Mouse (Mus musculus): ENCODE results near the gene Tsacc. TPM values are rescaled to one million over a fixed set of nuclear protein-coding genes. Genes with fewer than 3 reads are reported as not detected.
"Not testable (repeated sequence)": the region's sequence is repeated elsewhere in the genome, so short reads cannot be mapped to it uniquely, and the experiment has no call there.

Tsacc gene
- total RNA-seq (2021), result 1 to 10 TPM; 7.9 to 8.3 TPM
- long read RNA-seq, experiment 1, partial matches to known transcripts, result 0 of 13 reads
- long read RNA-seq, experiment 1, other reads (novel, unspliced or antisense), result 8 of 13 reads
- long read RNA-seq, experiment 2, partial matches to known transcripts, result 0 of 2 reads
- long read RNA-seq, experiment 2, other reads (novel, unspliced or antisense), result 2 of 2 reads

DNA sequence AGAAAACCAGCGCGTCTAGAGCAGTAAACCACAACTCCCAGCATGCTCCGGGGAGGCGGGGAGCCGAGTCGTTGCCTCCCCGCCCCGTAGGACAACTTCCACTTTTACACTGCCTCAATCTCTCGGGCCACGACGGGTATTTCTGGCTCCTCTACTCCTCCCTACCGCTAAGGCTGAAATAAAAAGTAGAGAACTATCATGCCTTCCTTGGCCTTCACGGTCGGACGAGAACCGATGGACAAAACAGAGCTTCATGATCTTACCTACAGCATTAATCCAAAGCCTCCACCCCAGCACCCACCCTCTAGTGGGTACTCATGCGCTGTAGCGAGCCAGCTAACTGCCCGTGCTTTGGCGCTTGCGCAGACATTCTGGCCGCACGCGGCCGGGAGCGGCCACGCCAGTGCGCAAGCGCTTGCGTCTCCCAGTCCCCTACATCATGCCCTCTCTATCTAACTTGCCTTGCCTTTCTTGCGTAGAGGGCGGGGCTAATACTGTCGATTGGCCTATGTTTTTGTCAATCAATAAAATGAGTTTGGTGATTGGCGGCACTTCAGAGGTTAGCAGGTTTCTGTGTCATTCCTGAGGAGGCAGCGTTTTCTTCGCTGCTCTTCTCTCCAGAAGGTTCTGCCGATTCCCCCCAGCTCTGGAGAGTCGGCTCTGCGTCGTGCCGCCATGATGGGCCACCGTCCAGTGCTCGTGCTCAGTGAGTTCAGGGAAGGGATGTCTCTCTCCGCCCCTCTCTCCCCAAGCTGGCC, at the start of gene Tsacc, which contains the start of gene Cct3:
Gene Tsacc (minus strand): TSS at position 439 of the 758 bp plus-strand sequence.
Gene Cct3 (plus strand): TSS at position 556 of the 758 bp plus-strand sequence.
- peak; percentile 96 for DNase-seq

DNA sequence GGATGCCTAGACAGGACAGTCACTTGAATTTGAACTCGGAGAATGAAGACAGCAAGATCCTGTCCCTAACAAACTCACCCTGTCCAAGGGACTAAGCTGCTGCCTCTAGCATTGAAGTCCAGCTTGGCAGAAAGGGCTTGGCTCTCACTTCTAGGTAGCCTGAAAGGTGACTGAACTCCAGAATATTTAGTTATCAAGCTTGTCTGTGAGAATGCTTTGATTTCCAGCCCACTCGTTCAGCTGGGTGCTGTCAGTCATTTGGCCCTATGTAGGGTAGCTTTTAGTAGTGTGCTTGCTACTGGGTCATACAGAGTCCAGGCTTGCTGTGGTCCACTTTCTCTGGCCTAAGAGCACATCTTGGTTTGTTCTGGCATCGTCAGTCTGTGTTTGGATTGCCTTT, 42.2 kb upstream of the Tsacc start:
- no peak for DNase-seq

DNA sequence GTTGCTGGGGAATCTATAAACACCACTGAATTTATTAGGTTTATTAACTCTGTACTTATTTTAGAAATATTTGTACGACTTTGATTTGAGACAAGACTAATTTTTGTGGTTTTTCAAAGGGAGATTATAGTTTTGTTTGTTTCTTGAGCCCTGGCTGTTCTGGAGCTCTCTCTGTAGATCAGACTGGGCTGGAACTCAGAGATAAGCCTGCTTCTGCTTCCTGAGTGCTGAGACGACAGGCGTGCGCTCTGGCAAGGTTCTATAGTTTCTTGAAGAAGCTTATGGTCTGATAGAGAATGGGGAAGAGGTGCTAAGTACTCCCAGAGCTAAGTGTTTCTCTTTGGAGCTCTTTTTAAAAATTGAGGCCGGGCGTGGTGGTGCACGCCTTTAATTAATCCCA, 41.5 kb upstream of the Tsacc start:
- no peak for DNase-seq

DNA sequence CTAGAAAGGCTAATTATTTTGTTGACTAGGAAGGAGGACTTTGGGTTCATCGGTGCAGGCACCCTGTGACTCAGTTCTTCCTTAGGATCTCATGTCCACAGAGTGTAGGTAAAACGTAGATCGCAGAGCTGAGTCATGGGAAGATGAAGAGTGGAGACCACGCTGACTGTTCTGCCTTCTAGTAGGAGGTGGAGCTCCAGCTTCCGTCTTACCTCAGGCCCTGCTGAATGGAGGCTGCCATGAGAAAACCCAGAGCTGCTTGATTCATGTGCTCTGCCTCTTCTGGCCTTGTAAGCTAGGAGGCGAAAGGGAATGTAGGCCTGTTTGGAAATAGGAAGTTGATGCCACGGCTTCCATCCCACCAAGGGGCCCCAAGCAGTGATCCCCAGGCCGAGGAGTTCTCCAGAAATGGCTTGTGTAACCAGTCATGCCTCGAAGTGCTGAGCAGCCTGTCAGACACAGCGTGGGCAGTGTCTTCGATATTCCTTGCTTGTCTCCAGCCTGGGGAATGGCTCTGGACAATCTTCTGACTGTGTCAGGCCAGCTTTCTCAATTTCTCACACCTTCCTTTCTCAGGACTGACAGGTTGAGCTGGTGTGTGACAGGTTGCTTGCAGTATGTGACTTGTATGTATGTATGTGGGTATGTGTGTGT, 40.7 kb upstream of the Tsacc start:
- DNase-seq, result no peak

DNA sequence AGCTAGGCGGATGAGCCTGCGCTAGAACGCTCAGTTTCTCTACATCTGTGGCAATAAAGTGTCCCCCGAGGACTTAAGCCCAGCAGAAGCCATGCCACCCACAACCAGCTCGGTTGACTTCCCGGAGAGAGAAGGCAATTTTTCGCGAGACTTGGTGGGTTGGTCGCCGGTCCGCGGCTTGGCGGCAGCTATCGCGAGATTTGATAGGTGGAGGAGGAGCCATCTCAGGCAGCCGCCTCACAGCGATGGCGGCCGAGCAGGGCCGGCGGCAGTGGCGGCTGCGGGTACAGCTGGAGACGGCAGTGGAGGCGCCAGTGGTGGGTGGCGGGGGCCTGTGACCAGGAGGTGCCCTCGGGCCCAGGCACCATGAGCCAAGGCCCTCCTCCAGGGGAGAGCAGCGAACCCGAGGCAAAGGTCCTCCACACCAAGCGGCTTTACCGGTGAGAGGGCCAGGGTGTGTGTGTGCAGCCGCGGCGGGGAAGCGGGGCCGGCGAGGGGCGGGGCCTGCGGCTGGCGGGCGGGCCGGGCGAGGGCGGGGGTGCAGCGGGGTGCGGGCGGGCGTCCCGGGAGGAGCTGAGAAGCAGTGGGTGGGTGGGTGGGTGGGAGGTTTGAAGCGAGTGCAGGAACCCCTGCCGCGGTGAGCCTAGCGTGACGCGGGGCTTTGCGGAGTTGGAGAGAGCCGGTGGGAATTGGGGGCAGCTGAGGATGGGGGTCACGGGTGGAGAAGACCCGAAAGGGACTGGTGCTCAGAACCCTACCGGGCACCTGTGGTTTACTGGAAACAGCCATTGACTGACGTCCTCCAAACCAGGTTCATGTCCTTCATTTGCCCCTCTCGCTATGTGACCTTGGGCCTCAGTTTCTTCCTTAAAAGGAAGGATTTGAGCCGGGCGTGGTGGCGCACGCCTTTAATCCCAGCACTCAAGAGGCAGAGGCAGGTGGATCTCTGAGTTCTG, 39.5 kb upstream of the Tsacc start, which contains the start of the genes Tmem79 and Smg5:
Gene Tmem79 (minus strand): TSS at position 91 of the 956 bp plus-strand sequence.
Gene Smg5 (plus strand): TSS at position 203 of the 956 bp plus-strand sequence.
- peak; percentile 96 for DNase-seq

DNA sequence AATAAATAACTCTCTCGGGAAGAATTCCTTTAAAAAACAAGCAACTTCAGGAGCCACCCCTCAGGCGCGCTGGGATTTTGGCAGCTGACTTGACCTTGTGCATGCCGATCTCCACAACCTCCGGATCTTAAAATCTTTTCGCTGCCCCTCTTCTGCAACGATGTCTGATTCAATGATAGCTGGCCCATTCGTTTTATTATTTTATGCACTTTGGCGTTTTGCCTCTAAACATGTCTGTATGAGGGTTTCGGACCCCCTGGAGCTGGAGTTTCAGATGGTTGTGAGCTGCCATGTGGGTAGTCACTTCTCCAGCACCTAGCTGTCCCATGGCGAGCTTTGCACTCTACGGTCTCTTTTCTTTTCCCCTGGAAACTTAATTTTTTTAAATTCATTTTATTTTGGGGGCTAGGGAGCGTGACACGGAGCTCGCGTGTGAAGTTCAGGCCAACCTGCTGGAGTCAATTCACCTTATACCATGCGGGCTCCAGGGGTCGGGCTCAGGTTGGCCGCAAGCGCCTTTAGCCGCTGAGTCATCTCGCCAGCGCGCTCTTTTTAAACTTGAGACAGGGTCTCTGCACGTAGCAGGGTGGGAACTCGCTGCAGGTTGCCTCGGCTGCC, 38.7 kb upstream of the Tsacc start:
- DNase-seq, result peak; percentile 60

DNA sequence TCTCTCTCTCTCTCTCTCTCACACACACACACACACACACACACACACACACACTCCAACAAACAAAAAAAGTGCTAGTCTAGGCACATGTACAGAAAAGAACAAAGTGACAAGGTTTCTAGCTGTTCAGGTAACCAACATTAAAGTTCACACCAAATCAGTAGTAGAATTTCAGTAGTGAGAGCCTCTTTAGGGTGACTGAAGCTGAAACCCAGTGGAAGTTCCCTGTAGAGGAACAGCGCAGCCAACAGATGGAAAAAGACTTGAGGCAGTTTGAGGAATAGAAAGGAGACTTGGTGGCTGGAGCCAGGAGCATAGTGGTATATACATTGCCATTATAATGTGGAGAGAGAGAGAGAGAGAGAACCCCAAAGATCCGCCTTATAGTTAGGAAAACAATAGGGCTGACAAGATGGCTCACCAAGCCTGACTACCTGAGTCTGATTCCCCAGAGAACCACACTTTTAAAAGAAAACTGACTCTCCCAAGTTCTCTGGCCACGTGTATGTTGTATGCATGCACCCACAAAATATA, 38.2 kb upstream of the Tsacc start:
- no peak for DNase-seq

DNA sequence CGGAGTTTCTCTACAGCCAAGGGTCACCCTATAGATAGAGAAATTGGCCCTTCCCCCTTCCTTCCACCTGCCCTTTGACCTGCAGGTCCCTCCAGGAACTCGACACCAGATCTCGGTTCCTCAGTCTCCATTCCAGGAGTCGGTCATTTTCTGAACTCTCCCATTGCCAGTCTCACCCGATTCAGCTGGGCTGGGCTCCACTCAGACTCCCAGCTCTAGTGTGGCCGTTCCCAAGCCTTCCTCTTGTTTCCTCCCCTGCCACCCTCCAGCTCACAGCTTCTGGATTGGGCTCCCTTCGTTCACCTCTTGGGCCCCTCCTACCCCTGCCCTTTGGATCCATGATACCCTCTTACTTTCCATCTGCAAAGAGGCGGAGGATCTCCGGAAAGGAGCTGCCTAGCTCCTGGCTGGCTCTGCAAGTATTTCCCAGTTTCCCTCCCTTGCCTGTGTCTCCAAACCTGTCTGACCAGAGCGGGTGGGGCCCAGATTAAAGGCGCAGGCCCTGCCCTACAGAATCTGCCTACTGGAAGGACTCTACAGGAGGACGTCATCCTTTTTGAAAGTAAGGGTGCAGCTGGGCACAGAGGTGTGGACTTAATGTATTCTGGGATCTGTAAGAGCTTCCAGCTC, 37.3 kb upstream of the Tsacc start:
- no peak for DNase-seq

DNA sequence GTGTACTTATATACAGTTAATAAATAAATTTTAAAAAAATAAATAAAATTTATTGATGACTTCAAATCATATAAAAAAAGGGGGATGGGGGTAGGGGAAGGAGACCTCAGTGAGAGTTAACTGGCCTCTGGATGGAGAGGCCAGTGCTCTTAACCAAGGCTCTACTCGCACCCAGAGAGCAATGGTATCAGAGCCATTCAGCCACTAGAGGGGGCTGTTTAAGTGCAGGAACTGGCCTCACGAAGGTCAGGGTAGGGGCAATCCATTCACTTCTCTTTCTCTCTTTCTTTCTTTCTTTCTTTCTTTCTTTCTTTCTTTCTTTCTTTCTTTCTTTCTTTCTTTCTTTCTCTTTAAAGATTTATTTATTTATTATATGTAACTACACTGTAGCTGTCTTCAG, 34.5 kb upstream of the Tsacc start:
- peak; percentile 79 for DNase-seq

DNA sequence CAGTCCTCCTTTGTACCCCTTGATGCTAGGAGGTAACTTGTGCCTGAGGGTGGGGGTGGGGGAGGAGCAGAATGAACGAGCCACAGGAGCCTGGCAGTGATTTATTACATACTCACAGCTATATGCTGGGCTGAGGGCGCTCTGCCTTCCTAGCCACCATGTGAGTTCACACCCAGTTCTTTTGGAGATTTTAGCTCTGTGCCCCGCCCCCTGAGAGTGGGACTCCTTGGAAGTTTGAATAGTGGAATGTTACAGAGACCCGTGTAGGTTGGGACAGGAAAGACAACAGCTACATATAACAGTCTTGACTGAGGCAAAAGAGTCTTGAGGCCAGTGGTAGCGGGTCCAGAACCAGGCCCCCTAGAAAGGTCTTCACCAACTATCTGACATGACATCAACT, 32.2 kb upstream of the Tsacc start:
- no peak for DNase-seq

DNA sequence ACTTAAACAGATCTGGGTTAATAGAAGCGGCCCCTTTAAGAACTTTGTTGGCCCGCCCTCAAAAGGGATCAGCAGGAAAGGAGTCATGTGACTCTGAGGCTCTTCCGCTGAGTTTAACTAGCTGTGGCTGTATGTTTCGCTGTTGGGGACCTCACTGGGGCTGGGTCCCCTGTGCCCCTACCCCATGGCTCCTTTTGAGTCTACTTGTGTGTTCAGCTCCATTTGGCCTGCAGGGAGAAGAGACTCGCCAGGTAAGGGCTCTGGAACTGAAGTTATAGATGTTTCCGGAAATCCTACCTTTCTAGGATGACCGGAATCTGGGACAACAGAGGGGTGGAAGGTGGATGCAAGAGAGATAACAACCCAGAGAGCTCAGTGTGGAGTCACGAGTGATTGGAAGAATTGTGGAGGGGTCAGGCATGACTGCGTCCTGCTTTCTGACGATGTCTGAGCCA, 28.2 kb upstream of the Tsacc start, which contains the start of gene Glmp:
Gene Glmp (plus strand): TSS at position 73 of the 455 bp plus-strand sequence.
- peak; percentile 74 for DNase-seq

DNA sequence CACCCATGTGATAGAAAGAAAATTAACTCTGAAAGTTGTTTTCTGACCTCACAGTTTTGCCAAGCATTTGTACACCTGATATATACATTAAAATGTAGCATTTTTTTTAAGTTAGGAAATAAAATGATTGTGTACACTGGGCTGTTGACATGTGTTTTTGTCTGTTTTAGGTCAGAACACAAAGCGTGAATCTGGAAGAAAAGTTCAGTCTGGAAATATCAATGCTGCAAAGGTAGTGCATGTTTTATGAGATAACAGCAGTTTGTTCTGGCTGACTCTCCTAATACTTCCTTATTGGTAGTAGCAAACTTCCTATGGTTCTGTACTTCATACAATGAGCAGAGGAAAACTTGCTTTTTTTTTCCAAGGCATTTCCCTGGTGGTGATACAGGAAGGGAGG, 2.4 kb upstream of the Tsacc start:
- no peak for DNase-seq

DNA sequence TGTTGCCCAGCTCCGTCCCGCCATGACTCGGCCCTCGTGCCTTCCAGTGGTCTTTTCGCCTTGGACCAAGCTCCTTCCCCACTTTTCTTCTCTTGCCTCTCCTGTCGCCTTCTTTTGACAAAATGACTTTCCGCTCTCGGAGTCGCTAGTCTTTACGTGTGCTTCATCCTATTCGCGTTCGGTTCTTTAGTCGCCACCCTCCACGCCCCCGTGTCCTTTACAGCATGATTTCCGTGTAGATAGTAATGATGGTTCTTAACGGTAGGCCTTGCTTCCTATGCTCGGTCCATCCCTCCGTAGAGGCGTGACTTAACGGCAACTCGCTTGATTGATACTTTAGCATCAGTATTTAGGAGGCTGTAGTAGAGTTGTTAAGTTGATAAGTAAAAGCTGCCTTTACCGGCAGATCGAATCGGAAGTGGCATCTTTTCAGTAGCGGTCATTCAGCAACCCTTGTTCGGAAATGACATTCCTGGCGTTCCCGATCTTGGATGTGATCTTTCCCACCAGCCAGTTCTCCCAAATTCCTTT, 587 bp upstream of the Tsacc start:
- DNase-seq, result no peak

DNA sequence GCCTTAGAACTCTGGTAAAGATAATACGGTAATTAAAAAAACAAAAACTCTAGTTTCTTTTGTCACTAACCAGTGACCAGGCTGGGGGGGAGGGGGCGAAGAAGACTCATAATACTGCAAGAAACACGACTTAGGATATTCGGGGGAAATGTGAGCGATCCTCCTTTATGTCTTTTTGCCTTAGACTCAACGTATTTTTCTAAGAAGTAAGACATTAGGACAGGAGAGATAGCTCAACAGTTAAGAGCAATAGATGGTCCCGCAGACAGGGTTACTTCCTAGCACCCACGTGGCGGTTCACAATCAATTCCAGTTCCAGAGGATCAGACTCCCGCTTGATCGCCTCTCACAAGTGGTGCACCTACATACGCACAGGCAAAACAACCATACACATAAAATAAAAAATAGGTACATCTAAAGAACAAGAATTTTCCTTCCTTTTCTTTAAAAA, 664 bp downstream of the Tsacc start:
- DNase-seq, result no peak

DNA sequence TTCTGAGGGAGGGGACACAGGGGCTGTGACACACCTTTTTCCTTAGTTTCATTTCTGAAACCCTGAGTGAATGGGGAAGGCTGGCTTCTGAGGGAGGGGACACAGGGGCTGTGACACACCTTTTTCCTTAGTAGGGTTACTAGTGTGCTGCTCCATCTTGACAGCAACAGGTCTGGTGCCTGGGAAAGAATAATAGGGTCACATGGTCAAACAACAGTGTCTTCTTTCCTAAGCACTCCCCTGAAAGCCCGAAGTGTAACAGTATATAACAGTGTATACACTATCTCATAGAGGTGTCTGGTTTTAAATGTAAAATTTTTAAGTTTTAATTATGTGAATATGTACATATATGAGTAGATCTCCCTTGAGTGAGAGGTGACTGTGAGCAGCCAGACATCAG, 1.5 kb downstream of the Tsacc start:
- not testable (repeated sequence) for DNase-seq

DNA sequence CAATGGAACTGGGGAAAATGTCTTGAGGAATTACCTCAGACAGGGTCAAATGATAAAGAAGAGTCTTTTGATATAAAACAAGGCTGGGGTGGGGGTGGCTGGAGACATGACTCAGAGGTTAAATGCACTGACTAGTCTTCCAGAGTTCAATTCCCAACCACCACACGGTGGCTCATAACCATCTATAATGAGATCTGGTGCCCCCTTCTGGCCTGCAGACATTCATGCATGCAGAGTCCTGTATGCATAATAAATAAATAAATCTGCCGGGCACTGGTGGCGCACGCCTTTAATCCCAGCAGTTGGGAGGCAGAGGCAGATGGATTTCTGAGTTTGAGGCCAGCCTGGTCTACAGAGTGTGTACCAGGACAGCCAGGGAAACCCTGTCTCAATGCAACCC, 4.8 kb downstream of the Tsacc start:
- peak; percentile 52 for DNase-seq

DNA sequence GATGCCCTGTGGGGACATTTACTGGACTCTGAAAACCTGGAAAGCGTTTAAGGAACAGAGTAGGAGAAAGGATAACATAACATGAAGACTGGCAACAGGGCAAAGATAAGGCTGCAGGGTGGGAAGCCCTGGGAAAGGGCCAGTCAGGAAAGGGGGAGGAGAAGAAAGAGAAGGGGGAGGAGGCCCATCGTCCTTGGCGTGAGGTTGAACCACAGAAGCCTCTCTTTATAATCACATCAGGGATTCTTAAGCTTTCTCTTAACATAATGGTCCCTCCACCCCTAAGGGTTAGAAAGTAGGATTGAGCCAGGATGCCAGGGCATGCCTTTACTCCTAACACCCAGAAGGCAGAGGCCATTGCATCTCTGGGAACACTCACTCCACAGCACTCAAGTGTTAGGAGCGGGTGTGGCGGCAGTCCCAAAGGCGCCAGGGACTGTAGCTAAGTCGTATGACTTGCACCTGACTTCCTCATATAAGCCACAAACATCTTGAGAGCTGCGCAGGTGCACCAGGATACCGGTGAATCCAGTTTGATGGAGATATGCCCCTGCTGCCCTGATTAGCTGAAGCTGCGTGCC, 8.6 kb downstream of the Tsacc start:
- not testable (repeated sequence) for DNase-seq

DNA sequence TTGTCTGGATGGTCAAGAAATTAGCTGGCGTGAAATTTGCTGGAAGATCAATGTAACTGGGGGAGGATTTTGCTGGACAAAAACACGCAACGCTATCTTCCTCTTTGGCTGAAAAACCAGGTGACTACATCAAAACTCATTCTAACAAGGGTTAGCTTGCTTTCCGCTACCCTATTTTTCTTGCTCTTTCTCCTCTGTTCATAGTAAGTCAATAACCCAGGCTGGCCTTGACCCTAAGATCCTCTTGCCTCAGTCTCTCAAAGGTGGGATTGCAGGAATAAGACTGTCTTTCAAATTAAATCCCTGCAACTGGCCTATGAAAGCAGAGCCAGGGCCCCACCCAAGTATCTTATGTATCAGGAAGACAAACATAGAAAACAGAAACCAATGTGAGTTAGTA, 9.7 kb downstream of the Tsacc start, which contains the start of gene Gm38392:
Gene Gm38392 (minus strand): TSS at position 101 of the 400 bp plus-strand sequence.
- DNase-seq, result no peak

DNA sequence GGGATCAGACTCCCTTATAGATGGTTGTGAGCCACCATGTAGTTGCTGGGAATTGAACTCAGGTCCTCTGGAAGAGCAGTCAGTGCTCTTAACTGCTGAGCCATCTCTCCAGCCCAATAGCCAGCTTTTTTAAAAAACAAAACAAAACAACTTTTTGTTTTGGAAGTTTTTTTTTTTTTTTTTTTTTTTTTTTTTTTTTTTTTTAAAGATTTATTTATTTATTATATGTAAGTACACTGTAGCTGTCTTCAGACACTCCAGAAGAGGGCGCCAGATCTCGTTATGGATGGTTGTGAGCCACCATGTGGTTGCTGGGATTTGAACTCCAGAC, 11.3 kb downstream of the Tsacc start:
- DNase-seq, result not testable (repeated sequence)
